Mouse (Mus musculus): ENCODE results near the gene Myo9a. TPM values are rescaled to one million over a fixed set of nuclear protein-coding genes. Genes with fewer than 3 reads are reported as not detected.
A peak's percentile ranks its signal among the peaks of the same experiment; 100 is the strongest.
"Not testable (repeated sequence)": the region's sequence is repeated elsewhere in the genome, so short reads cannot be mapped to it uniquely, and the experiment has no call there.

Gene Myo9a
- polyA plus RNA-seq, 1 experiment from 2014 or later, result 20.8 TPM

- ATAC-seq (ENCODE audit: low FRiP score, low read depth), result no peak
- no peak overlapping the region for H3K9ac ChIP-seq
- H3K27ac ChIP-seq, result no peak overlapping the region
- 88% methylated on average over 7 of the region's 7 CpGs for WGBS
- no peaks in the 10 kb centered on the region for H3K36me3 ChIP-seq
- H3K4me1 ChIP-seq, result peaks cover 3% of the 10 kb centered on the region; the same call in 1 of the 2 replicates
- no peaks in the 10 kb centered on the region for H3K9me3 ChIP-seq
- no peak overlapping the region for H3K4me3 ChIP-seq
- no peaks in the 10 kb centered on the region for H3K27me3 ChIP-seq (replicated peaks)
- H3K4me2 ChIP-seq (replicated peaks), result no peak overlapping the region
These were observed 202.9 kb downstream of the Myo9a start for GRCm38 (mm10) chr9:59953556-59953955.

- WGBS, result 54% methylated on average over 3 of the region's 3 CpGs
- no peak overlapping the region for H3K4me2 ChIP-seq (replicated peaks)
- H3K9me3 ChIP-seq, result no peaks in the 10 kb centered on the region
- H3K4me1 ChIP-seq, result peaks cover 3% of the 10 kb centered on the region; the same call in 1 of the 2 replicates
- H3K9ac ChIP-seq, result no peak overlapping the region
- no peak overlapping the region for H3K4me3 ChIP-seq
- no peak overlapping the region for H3K27ac ChIP-seq
- ATAC-seq (ENCODE audit: low FRiP score, low read depth), result no peak
- no peaks in the 10 kb centered on the region for H3K27me3 ChIP-seq (replicated peaks)
- H3K36me3 ChIP-seq, result no peaks in the 10 kb centered on the region
These were observed 204.5 kb downstream of the Myo9a start for GRCm38 (mm10) chr9:59955199-59955598.

GRCm38 (mm10) chr9:59955692-59956091 is 205.0 kb downstream of the Myo9a start:
- Histone ChIP-seq H3K9me3 (no peaks in the 10 kb centered on the region), H3K27me3 (replicated peaks) (no peaks in the 10 kb centered on the region), H3K9ac (no peak overlapping the region), H3K4me1 (peaks cover 3% of the 10 kb centered on the region; the same call in 1 of the 2 replicates), H3K4me2 (replicated peaks) (no peak overlapping the region), H3K36me3 (no peaks in the 10 kb centered on the region), H3K4me3 (no peak overlapping the region), H3K27ac (no peak overlapping the region)
- no peak for ATAC-seq (ENCODE audit: low FRiP score, low read depth)
- 85% methylated on average over 6 of the region's 6 CpGs for WGBS

GRCm38 (mm10) chr9:59956496-59956895 is 205.8 kb downstream of the Myo9a start:
- no peaks in the 10 kb centered on the region for H3K36me3 ChIP-seq
- H3K4me2 ChIP-seq (replicated peaks), result peak overlapping the region; percentile 27; the same call in 1 of the 2 replicates
- no peak overlapping the region for H3K27ac ChIP-seq
- H3K27me3 ChIP-seq (replicated peaks), result no peaks in the 10 kb centered on the region
- no peak for ATAC-seq (ENCODE audit: low FRiP score, low read depth)
- 50% methylated on average over 6 of the region's 6 CpGs for WGBS
- no peaks in the 10 kb centered on the region for H3K9me3 ChIP-seq
- H3K4me1 ChIP-seq, result peaks cover 7% of the 10 kb centered on the region; the same call in 1 of the 2 replicates
- H3K4me3 ChIP-seq, result no peak overlapping the region
- no peak overlapping the region for H3K9ac ChIP-seq

GRCm38 (mm10) chr9:59958115-59958514 is 207.4 kb downstream of the Myo9a start:
- H3K4me2 ChIP-seq (replicated peaks); H3K27ac ChIP-seq; H3K36me3 ChIP-seq; H3K9me3 ChIP-seq; H3K9ac ChIP-seq; ATAC-seq (ENCODE audit: low FRiP score, low read depth); H3K4me3 ChIP-seq; H3K27me3 ChIP-seq (replicated peaks): not testable (repeated sequence)
- WGBS, result 50% methylated on average over 1 of the region's 1 CpGs
- H3K4me1 ChIP-seq, result peaks cover 13% of the 10 kb centered on the region

- peak; percentile 61; the same call in 1 of the 2 replicates for ATAC-seq (ENCODE audit: low FRiP score, low read depth)
- no peaks in the 10 kb centered on the region for H3K36me3 ChIP-seq
- no peak overlapping the region for H3K4me3 ChIP-seq
- H3K4me1 ChIP-seq, result peaks cover 13% of the 10 kb centered on the region
- H3K27me3 ChIP-seq (replicated peaks), result no peaks in the 10 kb centered on the region
- no peak overlapping the region for H3K4me2 ChIP-seq (replicated peaks)
- 4% methylated on average over 8 of the region's 8 CpGs for WGBS
- H3K9ac ChIP-seq, result no peak overlapping the region
- H3K9me3 ChIP-seq, result no peaks in the 10 kb centered on the region
- no peak overlapping the region for H3K27ac ChIP-seq
These were observed 208.6 kb downstream of the Myo9a start for GRCm38 (mm10) chr9:59959276-59959675.

GRCm38 (mm10) chr9:59960559-59960958 is 209.9 kb downstream of the Myo9a start, which contains the start of gene Nr2e3:
Gene Nr2e3 (minus strand): TSS chr9:59960659.
- no peak within 1 kb of the TSS for H3K4me3 ChIP-seq
- H3K9me3 ChIP-seq, result no peaks in the 10 kb centered on the region
- no peak within 1 kb of the TSS for H3K9ac ChIP-seq
- H3K36me3 ChIP-seq, result no peaks in the 10 kb centered on the region
- H3K4me2 ChIP-seq (replicated peaks), result no peak within 1 kb of the TSS
- no peak for ATAC-seq (ENCODE audit: low FRiP score, low read depth)
- no peaks in the 10 kb centered on the region for H3K27me3 ChIP-seq (replicated peaks)
- peaks cover 13% of the 10 kb centered on the region for H3K4me1 ChIP-seq
- H3K27ac ChIP-seq, result no peak within 1 kb of the TSS
- WGBS, result 89% methylated on average over 10 of the region's 10 CpGs

- no peak overlapping the region for H3K9ac ChIP-seq
- 51% methylated on average over 14 of the region's 14 CpGs for WGBS
- H3K36me3 ChIP-seq, result no peaks in the 10 kb centered on the region
These were observed 210.7 kb downstream of the Myo9a start for GRCm38 (mm10) chr9:59961201-59961955.

GRCm38 (mm10) chr9:59964367-59964766 is 213.7 kb downstream of the Myo9a start:
- Histone ChIP-seq H3K27ac (no peak overlapping the region), H3K27me3 (replicated peaks) (no peaks in the 10 kb centered on the region), H3K4me2 (replicated peaks) (no peak overlapping the region), H3K4me3 (no peak overlapping the region), H3K9ac (no peak overlapping the region), H3K9me3 (no peaks in the 10 kb centered on the region), H3K4me1 (peaks cover 10% of the 10 kb centered on the region), H3K36me3 (no peaks in the 10 kb centered on the region)
- no peak for ATAC-seq (ENCODE audit: low FRiP score, low read depth)
- WGBS, result 61% methylated on average over 3 of the region's 3 CpGs

More at GRCm38 (mm10) chr9:59961201-59961955, 210.7 kb downstream of the Myo9a start:
- no peaks in the 10 kb centered on the region for H3K9me3 ChIP-seq
- H3K4me2 ChIP-seq (replicated peaks), result no peak overlapping the region
- ATAC-seq (ENCODE audit: low FRiP score, low read depth), result no peak; the same call in 1 of the 2 replicates
- no peaks in the 10 kb centered on the region for H3K27me3 ChIP-seq (replicated peaks)
- no peak overlapping the region for H3K4me3 ChIP-seq
- H3K4me1 ChIP-seq, result peaks cover 13% of the 10 kb centered on the region
- no peak overlapping the region for H3K27ac ChIP-seq

- WGBS, result 92% methylated on average over 10 of the region's 10 CpGs
- H3K4me3 ChIP-seq, result no peak overlapping the region
- no peak for ATAC-seq (ENCODE audit: low FRiP score, low read depth)
These were observed 214.3 kb downstream of the Myo9a start for GRCm38 (mm10) chr9:59965046-59965445.

GRCm38 (mm10) chr9:59969383-59969782 is 218.7 kb downstream of the Myo9a start:
- WGBS, result 31% methylated on average over 6 of the region's 6 CpGs
- no peak for ATAC-seq (ENCODE audit: low FRiP score, low read depth)

More at GRCm38 (mm10) chr9:59965046-59965445, 214.3 kb downstream of the Myo9a start:
- no peak overlapping the region for H3K4me2 ChIP-seq (replicated peaks)
- no peaks in the 10 kb centered on the region for H3K27me3 ChIP-seq (replicated peaks)
- H3K9ac ChIP-seq, result no peak overlapping the region
- no peaks in the 10 kb centered on the region for H3K36me3 ChIP-seq
- H3K9me3 ChIP-seq, result no peaks in the 10 kb centered on the region
- peaks cover 10% of the 10 kb centered on the region for H3K4me1 ChIP-seq
- H3K27ac ChIP-seq, result no peak overlapping the region

GRCm38 (mm10) chr9:59971263-59971662 is 220.6 kb downstream of the Myo9a start:
- H3K4me1 ChIP-seq, result peaks cover 5% of the 10 kb centered on the region; the same call in 1 of the 2 replicates
- no peaks in the 10 kb centered on the region for H3K27me3 ChIP-seq (replicated peaks)
- no peaks in the 10 kb centered on the region for H3K36me3 ChIP-seq
- no peak for ATAC-seq (ENCODE audit: low FRiP score, low read depth)
- H3K4me2 ChIP-seq (replicated peaks), result no peak overlapping the region
- H3K4me3 ChIP-seq, result no peak overlapping the region
- no peaks in the 10 kb centered on the region for H3K9me3 ChIP-seq
- WGBS, result 75% methylated on average over 4 of the region's 4 CpGs
- no peak overlapping the region for H3K9ac ChIP-seq
- no peak overlapping the region for H3K27ac ChIP-seq

More at GRCm38 (mm10) chr9:59969383-59969782, 218.7 kb downstream of the Myo9a start:
- H3K9me3 ChIP-seq, result no peaks in the 10 kb centered on the region
- H3K36me3 ChIP-seq, result no peaks in the 10 kb centered on the region
- no peak overlapping the region for H3K4me3 ChIP-seq
- no peak overlapping the region for H3K27ac ChIP-seq
- H3K27me3 ChIP-seq (replicated peaks), result no peaks in the 10 kb centered on the region
- no peak overlapping the region for H3K9ac ChIP-seq
- H3K4me1 ChIP-seq, result peaks cover 5% of the 10 kb centered on the region; the same call in 1 of the 2 replicates
- no peak overlapping the region for H3K4me2 ChIP-seq (replicated peaks)

All from neural tube, embryonic 12.5 days (tissue).